In genomic region chr3:115664497-115664896, GRCm38 (mm10) we compare ENCODE assay signal across 21 mouse cellular contexts.
"Had no signal": no experiment of that assay in that cellular context is flagged by ENCODE, and none has a peak within 500 bp of the region (broad histone marks: within the 10 kb centered on the region; RNA-seq: fewer than 3 reads in every experiment).

No protein-coding gene starts in this region.

- H3K27ac ChIP-seq: kidney, postnatal 0 days; layer of hippocampus, adult 2 months; limb, embryonic 10.5 days; limb, embryonic 13.5 days; liver, embryonic 12.5 days; liver, embryonic 15.5 days; lung, embryonic 15.5 days; neural tube, embryonic 13.5 days; stomach, embryonic 15.5 days had no signal

- ATAC-seq: liver, embryonic 12.5 days had no signal

- H3K4me2 ChIP-seq: limb, embryonic 13.5 days; liver, embryonic 12.5 days; liver, embryonic 15.5 days; lung, embryonic 15.5 days; neural tube, embryonic 13.5 days; stomach, embryonic 15.5 days had no signal

- H3K4me3 ChIP-seq: layer of hippocampus, adult 2 months; limb, embryonic 10.5 days; limb, embryonic 13.5 days; liver, embryonic 12.5 days; liver, embryonic 15.5 days; lung, embryonic 15.5 days; myocyte; neural tube, embryonic 13.5 days; stomach, embryonic 15.5 days had no signal

- H3K27me3 ChIP-seq: limb, embryonic 13.5 days; liver, embryonic 12.5 days; liver, embryonic 15.5 days; lung, embryonic 15.5 days; neural tube, embryonic 13.5 days; stomach, embryonic 15.5 days had no signal

- H3K9ac ChIP-seq: limb, embryonic 13.5 days; liver, embryonic 12.5 days; liver, embryonic 15.5 days; lung, embryonic 15.5 days; neural tube, embryonic 13.5 days; stomach, embryonic 15.5 days had no signal

- H3K4me1 ChIP-seq: limb, embryonic 10.5 days; liver, embryonic 12.5 days; liver, embryonic 15.5 days; lung, embryonic 15.5 days; stomach, embryonic 15.5 days had no signal

- H3K9me3 ChIP-seq: limb, embryonic 10.5 days; limb, embryonic 13.5 days; liver, embryonic 12.5 days; liver, embryonic 15.5 days; lung, embryonic 15.5 days; neural tube, embryonic 13.5 days; stomach, embryonic 15.5 days had no signal

- H3K36me3 ChIP-seq: limb, embryonic 10.5 days; limb, embryonic 13.5 days; liver, embryonic 12.5 days; liver, embryonic 15.5 days; lung, embryonic 15.5 days; neural tube, embryonic 13.5 days; stomach, embryonic 15.5 days had no signal

- DNase-seq: kidney, adult 2 months; kidney, postnatal 25 days; layer of hippocampus, adult 9-11 months; liver; lung, adult 18-20 months; lung, postnatal 14 days; lung, postnatal 4 days; retina, postnatal 1 day; right cerebral cortex, postnatal 25 days; spleen, adult 18-20 months; thymus, postnatal 25 days had no signal
